Mouse (Mus musculus) adrenal gland, adult (tissue): ENCODE results near the gene Defb39.
A peak's percentile ranks its signal among the peaks of the same experiment; 100 is the strongest.

ENCODE experiments used
- DNase-seq, 2 experiments: peaks; one replicate each; pipeline ENCODE4 v3.0.0; 2022 to 2023; ENCODE audit warnings: low spot score in 1 of 2; ENCODE audit not compliant: inconsistent age in 2 of 2

The Defb39 gene

DNA sequence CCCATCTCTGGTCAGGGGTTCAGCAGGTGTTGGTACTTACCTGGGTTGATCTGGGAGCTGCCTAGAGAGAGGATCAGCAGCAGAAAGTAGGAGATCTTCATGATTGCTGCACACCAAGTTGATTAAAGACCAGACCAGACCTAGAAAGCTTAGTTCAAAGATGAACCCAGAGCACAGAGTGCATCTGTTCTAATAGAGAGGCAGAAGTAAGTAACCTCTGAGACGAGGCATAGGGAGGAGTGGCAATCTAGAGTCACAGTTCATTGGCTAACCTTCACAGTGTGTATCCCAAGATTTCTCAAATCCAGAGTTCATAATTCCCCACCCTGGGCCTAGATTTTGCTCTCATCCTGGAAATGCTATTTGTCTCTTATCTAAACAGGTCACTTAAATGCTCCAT lies at the start of gene Defb39:
Gene Defb39, minus strand, starts transcription at position 101 of the 400 bp plus-strand sequence.
- peak in 1 of 2 experiments; percentile 15 for DNase-seq

DNA sequence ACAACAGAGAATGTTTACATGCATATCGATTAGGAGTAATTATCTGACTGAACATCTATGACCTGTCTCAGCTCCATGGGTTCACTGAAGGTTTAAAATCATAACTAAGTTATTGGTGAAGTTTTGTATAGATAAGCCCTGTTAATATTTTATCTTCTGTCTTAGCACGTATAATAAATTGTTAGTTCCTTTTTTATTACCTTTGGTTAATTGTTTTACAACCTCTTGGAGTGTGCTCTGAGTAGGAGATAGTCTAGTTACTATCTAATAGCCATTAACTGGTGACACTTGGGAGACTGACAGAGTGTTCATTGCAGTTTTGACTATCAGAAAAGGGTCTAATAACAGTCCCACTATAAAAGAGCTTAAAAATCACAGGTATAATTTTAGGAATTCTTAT lies 1.4 kb upstream of the Defb39 start:
- peak in 1 of 2 experiments; percentile 6 for DNase-seq

DNA sequence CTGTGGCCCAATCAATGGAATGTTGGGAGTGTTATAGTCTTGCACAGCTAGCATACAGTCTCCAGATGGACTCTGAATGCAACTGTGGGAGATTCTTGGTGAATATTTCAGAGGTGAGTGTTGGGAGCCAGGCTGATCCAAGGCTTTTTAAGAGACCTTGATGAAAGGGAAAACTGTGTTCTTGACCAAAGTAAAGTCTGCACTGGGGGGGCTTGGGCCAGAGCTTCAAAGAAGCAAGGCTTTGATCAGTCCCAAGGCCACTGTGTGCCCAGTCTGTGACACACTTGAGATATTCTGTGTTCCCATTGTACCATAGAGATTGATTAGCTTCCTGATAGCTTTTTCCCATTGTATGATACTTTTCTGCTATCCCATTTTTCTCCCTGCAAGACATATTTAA lies 1.7 kb downstream of the Defb39 start:
- peak; percentile 73 to 88 for DNase-seq

DNA sequence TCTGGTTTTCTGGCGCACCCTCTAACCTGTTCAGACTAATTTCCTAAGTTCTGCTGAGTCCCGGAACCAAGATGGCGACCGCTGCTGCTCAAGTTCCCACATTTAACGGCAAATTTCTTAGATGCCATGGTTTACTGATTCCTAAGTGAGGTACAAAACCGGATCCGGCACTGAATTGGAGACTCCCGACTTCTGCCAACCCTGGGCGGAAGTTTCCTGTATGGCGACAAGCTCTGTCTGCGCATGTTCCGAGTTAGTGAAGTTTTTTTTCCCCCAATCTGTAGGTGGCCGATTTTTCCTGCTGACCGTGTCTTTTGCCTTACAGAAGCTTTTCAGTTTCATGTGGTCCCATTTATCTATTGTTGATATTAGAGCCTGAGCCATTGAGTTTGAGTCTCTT lies 19.4 kb downstream of the Defb39 start:
- no peak for DNase-seq

DNA sequence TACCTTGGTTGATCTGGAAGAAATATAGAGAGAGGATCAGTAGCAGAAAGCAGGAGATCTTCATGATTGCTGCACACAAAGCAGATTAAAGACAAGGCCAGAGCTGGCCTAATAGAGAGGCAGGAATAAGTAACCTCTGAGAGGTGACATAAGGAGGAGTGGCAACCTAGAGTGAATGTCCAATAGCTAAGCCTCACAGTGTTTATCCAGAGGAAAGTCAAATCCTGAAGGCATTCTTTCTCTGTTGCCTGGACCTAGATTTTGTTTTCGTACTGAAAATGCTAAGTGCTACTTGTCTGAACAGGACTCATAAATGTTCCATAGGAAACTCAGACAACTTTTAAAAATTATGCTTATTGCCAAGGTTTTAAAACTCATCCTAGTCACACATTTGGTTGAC lies 38.1 kb downstream of the Defb39 start, which contains the start of gene Defb38:
Gene Defb38, minus strand, starts transcription at position 101 of the 400 bp plus-strand sequence.
- DNase-seq: no peak
